Mouse (Mus musculus) forebrain, embryonic 10.5 days (tissue): ENCODE results near the gene Gm3404. TPM values are rescaled to one million over a fixed set of nuclear protein-coding genes. Genes with fewer than 3 reads are reported as not detected.
"Not testable (repeated sequence)": the region's sequence is repeated elsewhere in the genome, so short reads cannot be mapped to it uniquely, and the experiment has no call there.

Experiments used
- DNase-seq: peaks from one replicate; pipeline ENCODE4 v3.0.0-alpha.2; 2017; ENCODE audit warnings: low spot score; ENCODE audit errors: extremely low spot score
- H3K27ac ChIP-seq: fragments of 300-500 bp; sonication (generic); 2 replicates; pipeline ENCODE4 v1.5.1; 2016; ENCODE audit warnings: mild to moderate bottlenecking
- H3K27me3 ChIP-seq: fragments of 300-500 bp; sonication (generic); 2 replicates; pipeline ENCODE4 v1.6.1; 2016; ENCODE audit warnings: mild to moderate bottlenecking; ENCODE audit not compliant: poor library complexity, severe bottlenecking
- H3K36me3 ChIP-seq: fragments of 300-500 bp; sonication (generic); replicated peaks from 2 replicates; pipeline ENCODE4 v1.6.1; 2016; ENCODE audit warnings: mild to moderate bottlenecking, moderate library complexity
- H3K4me1 ChIP-seq: fragments of 300-500 bp; sonication (generic); 2 replicates; pipeline ENCODE4 v1.6.1; 2016
- H3K4me3 ChIP-seq: fragments of 300-500 bp; sonication (generic); 2 replicates; pipeline ENCODE4 v1.5.1; 2016; ENCODE audit warnings: mild to moderate bottlenecking, moderate library complexity
- H3K9me3 ChIP-seq: fragments of 300-500 bp; sonication (generic); 2 replicates; pipeline ENCODE4 v1.6.1; 2016; ENCODE audit warnings: mild to moderate bottlenecking, moderate library complexity
- WGBS: fragments of 180-500 bp; shearing (Covaris S2); methylation state at CpG from one replicate; pipeline ENCODE4 v1.1.7; 2016; 5-methylcytosine and 5-hydroxymethylcytosine counted together
- polyA plus RNA-seq: library from polyadenylated mRNA; unstranded; fragments of >200 nt; fragmentation: Nextera tagmentation; extraction: Ambion mirVana; gene quantifications from 2 replicates; pipeline ENCODE4 v1.2.1, GENCODE M21; 2016

Gm3404 gene
- polyA plus RNA-seq, 1 experiment from 2014 or later, result not detected

GRCm38 (mm10) chr5:146572735-146573042 lies 47.1 kb downstream of the Gm3404 start:
- H3K4me1 ChIP-seq, H3K36me3 ChIP-seq, H3K4me3 ChIP-seq, H3K27ac ChIP-seq, DNase-seq, H3K9me3 ChIP-seq, H3K27me3 ChIP-seq: not testable (repeated sequence)
- 95% methylated on average over 4 of the region's 4 CpGs for WGBS

- WGBS, result 90% methylated on average over 3 of the region's 3 CpGs
These were observed 51.1 kb downstream of the Gm3404 start for GRCm38 (mm10) chr5:146576668-146577067.

More at GRCm38 (mm10) chr5:146576668-146577067, 51.1 kb downstream of the Gm3404 start:
- no peaks in the 10 kb centered on the region for H3K36me3 ChIP-seq
- no peak overlapping the region for H3K4me3 ChIP-seq
- H3K27me3 ChIP-seq, result peaks cover 3% of the 10 kb centered on the region
- no peak overlapping the region for H3K27ac ChIP-seq
- no peak for DNase-seq
- no peaks in the 10 kb centered on the region for H3K9me3 ChIP-seq
- no peaks in the 10 kb centered on the region for H3K4me1 ChIP-seq

Other genes starting within 250 kb of the Gm3404 start
- gene Wasf3, start 140.8 kb upstream of the Gm3404 start, polyA plus RNA-seq, result 7.2 and 7.3 TPM in 2 replicates
- not detected in 2 replicates for gene Gm6408, start 43.8 kb upstream of the Gm3404 start, polyA plus RNA-seq
- gene Gm6370, start 34.4 kb upstream of the Gm3404 start, polyA plus RNA-seq, result not detected in 2 replicates
- gene 4930449I24Rik, start 23.4 kb upstream of the Gm3404 start, polyA plus RNA-seq, result not detected in 2 replicates
- gene Gm3402, start 11.7 kb upstream of the Gm3404 start, polyA plus RNA-seq, result not detected in 2 replicates
- not detected in 2 replicates for gene Gm3409, start 11.8 kb downstream of the Gm3404 start, polyA plus RNA-seq
- not detected in 2 replicates for gene Gm3415, start 30.3 kb downstream of the Gm3404 start, polyA plus RNA-seq
- gene Gpr12, start 59.4 kb downstream of the Gm3404 start, polyA plus RNA-seq, result 0.07 and 0.15 TPM in 2 replicates